Mouse (Mus musculus): ENCODE data around the gene Ywhah. TPM values are rescaled to one million over a fixed set of nuclear protein-coding genes. Genes with fewer than 3 reads are reported as not detected.
A peak's percentile ranks its signal among the peaks of the same experiment; 100 is the strongest.

Gene Ywhah
- polyA plus RNA-seq (2015; fragmentation: Nextera tagmentation; extraction: Ambion mirVana) = 643 and 677 TPM in 2 replicates

DNA sequence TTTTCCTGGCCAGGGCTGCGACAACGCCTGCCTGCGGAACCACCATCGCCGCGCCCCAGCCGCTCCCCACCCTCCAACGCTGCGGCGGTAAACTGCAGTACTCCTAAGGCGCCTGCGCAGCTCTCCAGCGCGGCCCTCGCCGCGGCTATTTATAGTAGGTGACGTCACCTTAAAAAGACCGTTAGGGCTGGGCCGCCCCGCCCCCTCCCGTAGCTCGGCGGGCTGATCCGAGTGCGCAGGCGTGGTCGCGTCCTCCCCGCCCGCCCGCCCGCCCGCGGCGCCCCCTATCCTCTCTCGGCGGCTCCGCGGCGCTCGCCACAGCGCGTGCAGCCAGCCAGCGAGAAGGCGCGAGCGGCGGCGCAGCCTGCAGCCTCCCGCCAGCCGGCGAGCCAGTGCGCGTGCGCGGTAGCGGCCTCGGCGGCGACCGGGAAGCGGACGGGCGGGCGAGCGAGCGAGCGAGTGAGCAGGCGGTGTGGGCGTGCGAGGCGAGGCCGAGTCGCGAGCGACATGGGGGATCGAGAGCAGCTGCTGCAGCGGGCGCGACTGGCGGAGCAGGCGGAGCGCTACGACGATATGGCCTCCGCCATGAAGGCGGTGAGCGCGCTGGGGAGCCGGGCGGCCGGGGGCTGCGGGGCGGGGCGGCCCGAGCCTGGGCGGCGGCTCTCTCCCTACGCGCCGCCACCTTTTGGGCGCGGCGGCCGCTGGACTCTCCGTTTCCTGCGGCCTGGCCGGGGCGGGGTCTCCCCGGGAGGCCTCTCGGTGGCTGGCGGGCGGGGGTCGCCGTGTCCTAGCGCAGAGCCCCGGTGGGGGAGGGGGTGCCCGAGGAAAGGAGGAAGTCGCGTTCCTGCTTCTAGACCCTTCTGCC is at the start of gene Ywhah:
TSS of gene Ywhah (plus strand) at position 256 of the 865 bp plus-strand sequence.
- Histone ChIP-seq H3K4me1 (replicated peaks; ENCODE audit: control insufficient read depth, insufficient read depth, low read length) (peaks cover 28% of the 10 kb centered on the region), H3K4me2 (ENCODE audit: low read length) (peak within 1 kb of the TSS; percentile 95), H3K4me3 (replicated peaks; ENCODE audit: low read length) (peak within 1 kb of the TSS; percentile 86), H3K9me3 (ENCODE audit: control insufficient read depth, low read length) (no peaks in the 10 kb centered on the region), H3K27me3 (replicated peaks; ENCODE audit: control insufficient read depth, insufficient read depth, low read length) (no peaks in the 10 kb centered on the region), H3K27ac (ENCODE audit: low read length) (peak within 1 kb of the TSS; percentile 99), H3K9ac (replicated peaks; ENCODE audit: low read depth, low read length) (peak within 1 kb of the TSS; percentile 95), H3K36me3 (ENCODE audit: control insufficient read depth, insufficient read depth) (no peaks in the 10 kb centered on the region; the same call in 1 of the 2 replicates)
- ATAC-seq = peak; percentile 97
- WGBS = under 1% methylated on average over 106 of the region's 121 CpGs

DNA sequence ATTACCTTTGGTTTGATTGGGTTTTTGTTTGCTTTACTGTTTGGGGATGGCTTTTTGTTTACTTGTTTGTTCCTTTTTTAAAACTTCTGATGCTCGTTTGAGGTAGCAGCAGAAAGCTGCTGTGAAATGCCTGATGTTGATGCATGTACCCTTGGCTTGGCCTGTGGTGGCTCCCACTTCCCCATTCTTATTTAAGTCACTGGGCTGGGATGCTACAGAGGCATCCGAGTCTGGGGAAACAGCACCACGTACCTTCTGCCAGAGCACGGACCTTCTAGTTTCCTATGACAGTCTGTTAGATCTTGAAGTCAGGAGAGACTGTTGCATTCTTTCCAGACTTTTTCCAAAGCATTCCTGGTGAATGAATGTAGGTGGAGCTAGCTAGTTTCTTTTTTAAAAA is 42.1 kb upstream of the Ywhah start:
- H3K9ac ChIP-seq (replicated peaks; ENCODE audit: low read depth, low read length) = no peak overlapping the region
- WGBS = 84% methylated on average over 4 of the region's 4 CpGs

DNA sequence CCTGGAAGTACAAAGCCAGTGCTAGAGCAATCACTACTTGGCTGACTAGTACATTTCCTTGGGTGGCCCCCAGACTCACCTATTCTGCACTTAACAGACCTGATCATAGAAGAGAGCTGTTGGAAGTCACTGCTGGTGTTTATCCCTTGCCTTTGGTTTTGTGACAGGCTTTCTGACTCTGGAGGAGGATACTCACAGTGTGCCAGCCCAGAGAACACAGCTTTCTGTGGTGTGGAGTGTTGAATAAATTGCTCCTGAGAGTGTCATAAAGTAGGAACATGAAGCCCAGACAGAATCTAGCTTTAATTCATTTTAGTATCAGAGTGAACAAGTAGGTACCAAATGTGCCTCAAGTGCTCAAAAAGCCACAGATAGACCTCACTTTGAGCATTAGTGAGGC is 41.4 kb upstream of the Ywhah start:
- Histone ChIP-seq H3K9ac (replicated peaks; ENCODE audit: low read depth, low read length) (no peak overlapping the region), H3K4me2 (ENCODE audit: low read length) (no peak overlapping the region), H3K4me3 (replicated peaks; ENCODE audit: low read length) (no peak overlapping the region), H3K4me1 (replicated peaks; ENCODE audit: control insufficient read depth, insufficient read depth, low read length) (no peaks in the 10 kb centered on the region), H3K27ac (ENCODE audit: low read length) (no peak overlapping the region), H3K36me3 (ENCODE audit: control insufficient read depth, insufficient read depth) (peaks cover 8% of the 10 kb centered on the region; the same call in 1 of the 2 replicates), H3K27me3 (replicated peaks; ENCODE audit: control insufficient read depth, insufficient read depth, low read length) (no peaks in the 10 kb centered on the region), H3K9me3 (ENCODE audit: control insufficient read depth, low read length) (no peaks in the 10 kb centered on the region)
- ATAC-seq = no peak

More for the DNA sequence above, 42.1 kb upstream of the Ywhah start:
- Histone ChIP-seq H3K4me1 (replicated peaks; ENCODE audit: control insufficient read depth, insufficient read depth, low read length) (no peaks in the 10 kb centered on the region), H3K9me3 (ENCODE audit: control insufficient read depth, low read length) (no peaks in the 10 kb centered on the region), H3K27ac (ENCODE audit: low read length) (no peak overlapping the region), H3K27me3 (replicated peaks; ENCODE audit: control insufficient read depth, insufficient read depth, low read length) (no peaks in the 10 kb centered on the region), H3K36me3 (ENCODE audit: control insufficient read depth, insufficient read depth) (peaks cover 8% of the 10 kb centered on the region; the same call in 1 of the 2 replicates), H3K4me3 (replicated peaks; ENCODE audit: low read length) (no peak overlapping the region), H3K4me2 (ENCODE audit: low read length) (no peak overlapping the region)
- ATAC-seq = no peak

DNA sequence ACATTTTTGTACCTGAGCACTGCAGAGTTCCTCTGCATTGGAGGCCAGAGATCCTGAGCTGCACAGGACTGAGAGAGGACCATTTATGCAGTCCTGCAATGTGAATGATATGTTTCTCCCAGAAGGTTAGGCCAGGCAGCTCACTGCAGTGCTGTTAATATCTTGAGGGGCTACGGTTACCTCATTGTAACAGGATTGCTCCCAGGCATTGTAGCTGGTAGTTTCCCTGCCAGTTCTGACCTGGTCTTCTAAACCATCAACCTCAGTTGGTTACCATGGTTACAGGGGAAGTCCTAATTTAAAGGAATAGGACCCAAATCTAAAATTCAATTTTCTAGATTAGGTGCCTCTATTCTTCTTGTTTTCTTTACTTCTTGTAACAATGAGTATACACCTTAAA is 33.2 kb upstream of the Ywhah start:
- Histone ChIP-seq H3K9me3 (ENCODE audit: control insufficient read depth, low read length) (no peaks in the 10 kb centered on the region), H3K36me3 (ENCODE audit: control insufficient read depth, insufficient read depth) (peaks cover 11% of the 10 kb centered on the region; the same call in 1 of the 2 replicates), H3K4me2 (ENCODE audit: low read length) (no peak overlapping the region), H3K4me3 (replicated peaks; ENCODE audit: low read length) (no peak overlapping the region), H3K27me3 (replicated peaks; ENCODE audit: control insufficient read depth, insufficient read depth, low read length) (no peaks in the 10 kb centered on the region), H3K4me1 (replicated peaks; ENCODE audit: control insufficient read depth, insufficient read depth, low read length) (no peaks in the 10 kb centered on the region), H3K9ac (replicated peaks; ENCODE audit: low read depth, low read length) (no peak overlapping the region), H3K27ac (ENCODE audit: low read length) (no peak overlapping the region)
- 51% methylated on average over 1 of the region's 1 CpGs for WGBS
- ATAC-seq = no peak

DNA sequence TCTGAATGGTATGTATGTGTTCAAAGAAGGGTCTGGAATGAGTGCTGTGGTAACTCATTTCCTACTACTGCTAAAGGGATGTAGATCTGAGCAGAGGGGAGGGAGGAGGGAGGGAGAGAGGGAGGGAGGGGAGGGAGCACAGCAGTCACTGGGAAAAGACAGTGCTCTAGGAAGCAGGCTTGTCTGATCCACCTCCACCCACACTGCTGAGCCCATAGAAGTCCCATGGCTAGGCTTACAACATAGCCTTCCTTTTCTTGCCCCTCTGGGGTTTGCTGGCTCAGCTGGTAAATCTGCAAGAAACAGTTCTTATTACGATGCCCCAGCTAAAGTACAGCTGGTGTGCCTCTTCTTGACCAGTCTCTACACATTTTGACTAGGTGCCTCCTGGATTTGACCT is 30.7 kb upstream of the Ywhah start:
- peaks cover 11% of the 10 kb centered on the region; the same call in 1 of the 2 replicates for H3K36me3 ChIP-seq (ENCODE audit: control insufficient read depth, insufficient read depth)
- ATAC-seq = no peak

DNA sequence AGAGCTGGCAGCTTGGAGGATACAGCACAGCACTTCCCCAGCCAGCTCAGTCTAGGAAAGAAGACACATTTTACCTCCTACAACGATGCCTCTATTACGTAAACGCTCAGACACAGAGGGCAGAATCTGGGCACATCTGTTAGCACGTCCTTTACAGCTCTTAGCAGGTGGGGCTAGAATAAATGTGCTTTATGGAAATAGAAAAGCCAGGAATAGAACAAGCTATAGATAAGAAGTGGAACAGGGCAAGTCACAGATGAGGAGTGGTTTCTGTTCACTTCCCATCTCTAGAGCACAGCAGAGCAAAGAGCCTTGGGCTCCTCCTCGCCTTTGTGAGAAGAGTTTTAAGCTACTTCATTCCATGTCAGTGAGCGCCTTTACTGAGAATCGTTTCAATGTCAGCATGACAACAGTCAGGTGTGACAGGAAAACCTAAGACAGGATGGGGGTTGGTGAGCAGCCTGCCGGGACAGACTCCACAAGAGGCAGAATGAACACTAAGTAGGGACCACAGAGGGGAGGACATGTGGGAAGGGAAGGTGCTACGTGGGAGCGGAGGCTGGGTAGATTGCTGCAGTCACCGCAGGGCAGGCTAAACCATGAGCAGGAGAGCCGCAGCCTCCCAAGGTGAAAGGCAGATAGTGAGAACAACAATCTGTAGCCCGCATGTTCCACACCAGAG is 28.5 kb upstream of the Ywhah start:
- 76% methylated on average over 13 of the region's 13 CpGs for WGBS
- Histone ChIP-seq H3K9me3 (ENCODE audit: control insufficient read depth, low read length) (no peaks in the 10 kb centered on the region), H3K4me2 (ENCODE audit: low read length) (no peak overlapping the region), H3K4me1 (replicated peaks; ENCODE audit: control insufficient read depth, insufficient read depth, low read length) (no peaks in the 10 kb centered on the region), H3K27me3 (replicated peaks; ENCODE audit: control insufficient read depth, insufficient read depth, low read length) (no peaks in the 10 kb centered on the region), H3K27ac (ENCODE audit: low read length) (0 out of 2 replicates have a peak overlapping the region, but pooled peaks have one; percentile 22), H3K4me3 (replicated peaks; ENCODE audit: low read length) (no peak overlapping the region), H3K9ac (replicated peaks; ENCODE audit: low read depth, low read length) (no peak overlapping the region), H3K36me3 (ENCODE audit: control insufficient read depth, insufficient read depth) (no peaks in the 10 kb centered on the region)
- ATAC-seq = peak; percentile 25; the same call in 1 of the 2 replicates

More for the DNA sequence above, 30.7 kb upstream of the Ywhah start:
- no peak overlapping the region for H3K27ac ChIP-seq (ENCODE audit: low read length)
- no peaks in the 10 kb centered on the region for H3K27me3 ChIP-seq (replicated peaks; ENCODE audit: control insufficient read depth, insufficient read depth, low read length)
- WGBS = 87% methylated on average over 1 of the region's 1 CpGs
- H3K9me3 ChIP-seq (ENCODE audit: control insufficient read depth, low read length) = no peaks in the 10 kb centered on the region
- H3K4me3 ChIP-seq (replicated peaks; ENCODE audit: low read length) = no peak overlapping the region
- no peak overlapping the region for H3K9ac ChIP-seq (replicated peaks; ENCODE audit: low read depth, low read length)
- H3K4me1 ChIP-seq (replicated peaks; ENCODE audit: control insufficient read depth, insufficient read depth, low read length) = no peaks in the 10 kb centered on the region
- H3K4me2 ChIP-seq (ENCODE audit: low read length) = no peak overlapping the region

DNA sequence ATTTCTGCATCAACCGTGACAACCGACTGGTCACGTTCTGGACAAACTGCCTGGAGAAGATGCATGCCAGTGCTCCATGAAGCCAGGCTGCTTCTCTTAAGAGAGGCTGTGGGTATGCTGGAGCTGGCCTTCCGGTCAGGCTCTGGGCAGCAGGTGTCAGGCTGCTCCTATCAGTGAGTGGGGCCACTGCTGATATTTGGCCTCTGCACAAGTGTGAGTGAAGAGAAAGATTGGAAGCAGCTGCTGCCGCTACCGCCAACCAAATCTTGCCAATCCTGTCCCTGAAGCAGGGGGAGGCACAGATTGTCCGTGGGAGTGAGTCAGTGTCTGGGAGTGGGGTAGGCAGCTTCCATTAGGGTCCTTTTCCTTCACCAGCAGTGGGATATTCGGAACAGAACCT is 27.5 kb upstream of the Ywhah start:
- WGBS = 77% methylated on average over 8 of the region's 8 CpGs
- no peaks in the 10 kb centered on the region for H3K27me3 ChIP-seq (replicated peaks; ENCODE audit: control insufficient read depth, insufficient read depth, low read length)
- H3K9me3 ChIP-seq (ENCODE audit: control insufficient read depth, low read length) = no peaks in the 10 kb centered on the region
- H3K27ac ChIP-seq (ENCODE audit: low read length) = no peak overlapping the region
- no peaks in the 10 kb centered on the region for H3K4me1 ChIP-seq (replicated peaks; ENCODE audit: control insufficient read depth, insufficient read depth, low read length)
- H3K4me3 ChIP-seq (replicated peaks; ENCODE audit: low read length) = no peak overlapping the region
- no peaks in the 10 kb centered on the region for H3K36me3 ChIP-seq (ENCODE audit: control insufficient read depth, insufficient read depth)
- no peak overlapping the region for H3K4me2 ChIP-seq (ENCODE audit: low read length)
- ATAC-seq = no peak
- no peak overlapping the region for H3K9ac ChIP-seq (replicated peaks; ENCODE audit: low read depth, low read length)

DNA sequence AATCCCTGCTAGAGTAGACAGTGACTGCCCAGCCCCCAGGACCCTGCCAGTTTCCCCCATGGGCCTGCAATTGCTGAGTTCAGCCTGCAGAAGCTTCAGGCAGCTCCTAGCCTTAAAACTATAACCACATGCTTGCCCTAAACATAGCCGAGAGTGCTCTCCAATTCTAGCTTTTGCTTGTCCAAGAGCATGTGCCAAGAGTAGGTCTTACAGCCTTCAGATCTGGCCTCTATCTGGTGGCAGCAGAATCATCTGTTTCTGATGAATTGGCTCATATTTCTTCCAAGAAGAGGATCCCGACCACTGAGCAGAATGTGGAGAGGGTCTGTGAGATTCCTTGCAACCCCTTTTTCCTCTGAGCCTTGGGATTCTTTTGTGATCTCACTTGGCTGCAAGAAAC is 24.1 kb upstream of the Ywhah start:
- H3K27ac ChIP-seq (ENCODE audit: low read length) = no peak overlapping the region
- no peaks in the 10 kb centered on the region for H3K36me3 ChIP-seq (ENCODE audit: control insufficient read depth, insufficient read depth)
- H3K4me2 ChIP-seq (ENCODE audit: low read length) = no peak overlapping the region
- H3K4me1 ChIP-seq (replicated peaks; ENCODE audit: control insufficient read depth, insufficient read depth, low read length) = 0 out of 2 replicates have a peak, but pooled peaks cover 6% of the 10 kb centered on the region
- no peak overlapping the region for H3K9ac ChIP-seq (replicated peaks; ENCODE audit: low read depth, low read length)
- WGBS = 65% methylated on average over 2 of the region's 2 CpGs
- H3K9me3 ChIP-seq (ENCODE audit: control insufficient read depth, low read length) = no peaks in the 10 kb centered on the region
- H3K4me3 ChIP-seq (replicated peaks; ENCODE audit: low read length) = no peak overlapping the region
- H3K27me3 ChIP-seq (replicated peaks; ENCODE audit: control insufficient read depth, insufficient read depth, low read length) = no peaks in the 10 kb centered on the region
- no peak for ATAC-seq

DNA sequence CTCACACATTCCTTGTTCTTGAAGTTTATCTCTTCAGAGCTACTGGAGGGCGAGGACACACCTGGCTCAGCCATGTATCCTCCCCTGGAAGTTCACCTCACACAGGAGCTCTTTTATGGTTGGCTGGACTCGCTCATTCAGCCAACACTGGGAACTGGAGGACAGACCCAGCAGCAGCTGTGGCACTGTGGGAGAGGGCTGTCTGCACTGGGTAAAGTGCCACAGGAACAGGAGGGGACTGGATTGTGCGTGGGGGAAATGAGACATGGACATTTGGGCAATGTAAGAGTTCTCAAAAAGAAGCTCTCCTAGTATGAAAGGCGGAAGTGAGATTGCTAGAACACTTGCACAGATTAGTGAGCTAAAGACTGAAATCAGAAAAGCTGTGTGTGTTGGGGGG is 22.9 kb upstream of the Ywhah start:
- Histone ChIP-seq H3K9ac (replicated peaks; ENCODE audit: low read depth, low read length) (no peak overlapping the region), H3K27ac (ENCODE audit: low read length) (no peak overlapping the region), H3K4me1 (replicated peaks; ENCODE audit: control insufficient read depth, insufficient read depth, low read length) (0 out of 2 replicates have a peak, but pooled peaks cover 6% of the 10 kb centered on the region), H3K4me3 (replicated peaks; ENCODE audit: low read length) (no peak overlapping the region), H3K36me3 (ENCODE audit: control insufficient read depth, insufficient read depth) (no peaks in the 10 kb centered on the region), H3K27me3 (replicated peaks; ENCODE audit: control insufficient read depth, insufficient read depth, low read length) (no peaks in the 10 kb centered on the region), H3K4me2 (ENCODE audit: low read length) (no peak overlapping the region), H3K9me3 (ENCODE audit: control insufficient read depth, low read length) (no peaks in the 10 kb centered on the region)
- WGBS = 77% methylated on average over 4 of the region's 4 CpGs
- ATAC-seq = no peak
